Mouse (Mus musculus) myocyte (in vitro differentiated cells): Measurements from ENCODE around the gene Gys1. TPM values are rescaled to one million over a fixed set of nuclear protein-coding genes. Genes with fewer than 3 reads are reported as not detected.

Experiments
- H3K27me3 ChIP-seq: one replicate; pipeline ENCODE4 v1.6.1; 2011; ENCODE audit not compliant: control insufficient read depth, insufficient read depth, insufficient read length
- H3K36me3 ChIP-seq: one replicate; pipeline ENCODE4 v1.6.1; 2011; ENCODE audit not compliant: control insufficient read depth, insufficient read depth
- H3K4me2 ChIP-seq: one replicate; pipeline ENCODE4 v1.6.1; 2011; ENCODE audit warnings: low read depth, control low read depth
- H3K4me3 ChIP-seq: one replicate; pipeline ENCODE4 v1.5.1; 2011; ENCODE audit warnings: mild to moderate bottlenecking, control low read depth, moderate library complexity
- H3K79me2 ChIP-seq: one replicate; pipeline ENCODE4 v1.6.1; 2011; ENCODE audit not compliant: control insufficient read depth, insufficient read depth
- H3ac ChIP-seq: one replicate; pipeline ENCODE4 v1.6.1; 2011; ENCODE audit not compliant: control insufficient read depth, insufficient read length
- CEBPB ChIP-seq: IDR thresholded peaks from 2 replicates; pipeline ENCODE4 v1.6.1; 2011; ENCODE audit warnings: mild to moderate bottlenecking, moderate library complexity; ENCODE audit not compliant: poor library complexity, insufficient read depth, severe bottlenecking
- E2F4 ChIP-seq: IDR thresholded peaks from one replicate; pipeline ENCODE4 v1.6.1; 2011; ENCODE audit warnings: mild to moderate bottlenecking, control low read depth, moderate library complexity; ENCODE audit not compliant: insufficient read depth
- MAX ChIP-seq: IDR thresholded peaks from one replicate; pipeline ENCODE4 v1.6.1; 2011; ENCODE audit warnings: low read depth, mild to moderate bottlenecking, control low read depth
- MYOD1 ChIP-seq, 3 experiments: IDR thresholded peaks; one replicate each; pipeline ENCODE4 v1.6.1; 2011; ENCODE audit warnings: control low read depth in 2 of 3, low read depth in 2 of 3, mild to moderate bottlenecking in 2 of 3, moderate library complexity in 1 of 3; ENCODE audit not compliant: insufficient read length in 2 of 3, control insufficient read depth in 1 of 3
- MYOG ChIP-seq, 3 experiments: IDR thresholded peaks; one replicate each; pipeline ENCODE4 v1.6.1; 2011; ENCODE audit warnings: control low read depth in 2 of 3, low read depth in 2 of 3, mild to moderate bottlenecking in 2 of 3; ENCODE audit not compliant: insufficient read length in 2 of 3, control insufficient read depth in 1 of 3, insufficient read depth in 1 of 3
- POLR2A ChIP-seq: IDR thresholded peaks from one replicate; pipeline ENCODE4 v1.6.1; 2011; ENCODE audit warnings: low read depth, mild to moderate bottlenecking, control low read depth, moderate library complexity; ENCODE audit not compliant: insufficient read length
- POLR2AphosphoS2 ChIP-seq: IDR thresholded peaks from one replicate; pipeline ENCODE4 v1.6.1; 2011; ENCODE audit warnings: low read depth, control low read depth; ENCODE audit not compliant: insufficient read length
- REST ChIP-seq: IDR thresholded peaks from one replicate; pipeline ENCODE4 v1.6.1; 2011; ENCODE audit warnings: mild to moderate bottlenecking, control low read depth, moderate library complexity; ENCODE audit not compliant: insufficient read depth, insufficient read length
- SRF ChIP-seq: IDR thresholded peaks from one replicate; pipeline ENCODE4 v1.6.1; 2011; ENCODE audit warnings: low read depth; ENCODE audit not compliant: control insufficient read depth, insufficient read length
- TCF12 ChIP-seq: IDR thresholded peaks from one replicate; pipeline ENCODE4 v1.6.1; 2011; ENCODE audit warnings: mild to moderate bottlenecking, control low read depth; ENCODE audit not compliant: poor library complexity, insufficient read depth, severe bottlenecking
- TCF3 ChIP-seq: IDR thresholded peaks from one replicate; pipeline ENCODE4 v1.6.1; 2011; ENCODE audit warnings: low read depth, control low read depth; ENCODE audit not compliant: insufficient read length
- USF1 ChIP-seq: IDR thresholded peaks from one replicate; pipeline ENCODE4 v1.6.1; 2011; ENCODE audit warnings: low read depth, mild to moderate bottlenecking, control low read depth, moderate library complexity
- polyA plus RNA-seq: library from polyadenylated mRNA; unstranded; fragments of >200 nt; fragmentation: generic; extraction: Trizol; gene quantifications from one replicate; pipeline ENCODE4 v1.2.1, GENCODE M21; 2012; ENCODE audit warnings: missing spikeins

Gys1 gene
- polyA plus RNA-seq, 1 experiment, result 125 TPM

GRCm38 (mm10) chr7:45451344-45451982, 16.8 kb downstream of the Gys1 start:
- Histone ChIP-seq H3ac (no peak overlapping the region), H3K4me2 (no peak overlapping the region)

DNA sequence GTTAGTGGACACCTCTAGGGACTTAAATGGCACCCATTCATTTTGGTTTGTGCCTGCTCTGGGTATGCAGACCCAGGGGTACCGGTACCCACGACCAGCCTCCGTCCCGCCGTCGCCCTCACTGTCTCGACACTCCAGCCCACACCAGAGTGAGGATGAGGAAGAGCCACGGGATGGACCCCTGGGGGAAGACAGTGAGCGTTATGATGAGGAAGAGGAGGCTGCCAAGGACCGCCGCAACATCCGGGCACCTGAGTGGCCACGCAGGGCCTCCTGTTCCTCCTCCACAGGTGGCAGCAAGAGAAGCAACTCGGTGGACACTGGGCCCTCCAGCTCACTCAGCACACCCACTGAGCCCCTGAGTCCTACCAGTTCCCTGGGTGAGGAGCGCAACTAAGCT, 20.3 kb downstream of the Gys1 start:
- no peaks in the 10 kb centered on the region for H3K27me3 ChIP-seq
- peaks cover 24% of the 10 kb centered on the region for H3K79me2 ChIP-seq
- no peak overlapping the region for H3K4me2 ChIP-seq
- H3K4me3 ChIP-seq, result no peak overlapping the region
- no peak for TF ChIP-seq MYOG (IDR thresholded peaks at IDR 0.05; ENCODE audit: control insufficient read depth in 1 of 3, insufficient read depth in 1 of 3, insufficient read length in 2 of 3, low read depth in 2 of 3)
- no peak for TF ChIP-seq MAX
- TF ChIP-seq POLR2A, result peak; percentile 5
- no peak for TF ChIP-seq REST
- TF ChIP-seq CEBPB, result no peak
- peak; percentile 67 for TF ChIP-seq POLR2AphosphoS2
- peaks cover 46% of the 10 kb centered on the region for H3K36me3 ChIP-seq
- H3ac ChIP-seq, result no peak overlapping the region

More at GRCm38 (mm10) chr7:45451344-45451982, 16.8 kb downstream of the Gys1 start:
- H3K27me3 ChIP-seq, result no peaks in the 10 kb centered on the region
- no peak overlapping the region for H3K4me3 ChIP-seq
- TF ChIP-seq POLR2AphosphoS2 (peak; percentile 33), USF1 (no peak)
- H3K36me3 ChIP-seq, result peaks cover 49% of the 10 kb centered on the region
- H3K79me2 ChIP-seq, result no peaks in the 10 kb centered on the region

GRCm38 (mm10) chr7:45455932-45456696, 21.5 kb downstream of the Gys1 start:
- H3K27me3 ChIP-seq, result no peaks in the 10 kb centered on the region
- H3ac ChIP-seq, result no peak overlapping the region
- peak; percentile 35 for TF ChIP-seq POLR2A
- no peak for TF ChIP-seq SRF
- no peak for TF ChIP-seq MYOG (IDR thresholded peaks at IDR 0.05; ENCODE audit: control insufficient read depth in 1 of 3, insufficient read depth in 1 of 3, insufficient read length in 2 of 3, low read depth in 2 of 3)
- no peak for TF ChIP-seq REST
- peak; percentile 60 for TF ChIP-seq POLR2AphosphoS2
- TF ChIP-seq MAX, result no peak
- no peak for TF ChIP-seq MYOD1 (IDR thresholded peaks at IDR 0.05; ENCODE audit: control insufficient read depth in 1 of 3, insufficient read length in 2 of 3, low read depth in 2 of 3)
- no peak for TF ChIP-seq E2F4
- TF ChIP-seq CEBPB, result no peak
- peak overlapping the region; percentile 99 for H3K4me3 ChIP-seq
- H3K79me2 ChIP-seq, result peaks cover 29% of the 10 kb centered on the region
- H3K4me2 ChIP-seq, result peak overlapping the region; percentile 96
- peaks cover 44% of the 10 kb centered on the region for H3K36me3 ChIP-seq

- Histone ChIP-seq H3ac (no peak overlapping the region), H3K36me3 (peaks cover 42% of the 10 kb centered on the region), H3K4me3 (peak overlapping the region; percentile 99), H3K79me2 (peaks cover 29% of the 10 kb centered on the region), H3K27me3 (no peaks in the 10 kb centered on the region), H3K4me2 (peak overlapping the region; percentile 96)
- TF ChIP-seq MAX (no peak), MYOG (IDR thresholded peaks at IDR 0.05; ENCODE audit: control insufficient read depth in 1 of 3, insufficient read depth in 1 of 3, insufficient read length in 2 of 3, low read depth in 2 of 3) (no peak), TCF3 (no peak), POLR2AphosphoS2 (no peak), TCF12 (no peak), CEBPB (no peak), USF1 (no peak), E2F4 (no peak), SRF (no peak), POLR2A (no peak), REST (no peak), MYOD1 (IDR thresholded peaks at IDR 0.05; ENCODE audit: control insufficient read depth in 1 of 3, insufficient read length in 2 of 3, low read depth in 2 of 3) (no peak)
Measured at GRCm38 (mm10) chr7:45456721-45457203, 22.1 kb downstream of the Gys1 start.
